Mouse (Mus musculus): Measurements from ENCODE around the gene Rab3ip. TPM values are rescaled to one million over a fixed set of nuclear protein-coding genes. Genes with fewer than 3 reads are reported as not detected.

Gene Rab3ip
- total RNA-seq, 1 experiment = 51.9 TPM

DNA sequence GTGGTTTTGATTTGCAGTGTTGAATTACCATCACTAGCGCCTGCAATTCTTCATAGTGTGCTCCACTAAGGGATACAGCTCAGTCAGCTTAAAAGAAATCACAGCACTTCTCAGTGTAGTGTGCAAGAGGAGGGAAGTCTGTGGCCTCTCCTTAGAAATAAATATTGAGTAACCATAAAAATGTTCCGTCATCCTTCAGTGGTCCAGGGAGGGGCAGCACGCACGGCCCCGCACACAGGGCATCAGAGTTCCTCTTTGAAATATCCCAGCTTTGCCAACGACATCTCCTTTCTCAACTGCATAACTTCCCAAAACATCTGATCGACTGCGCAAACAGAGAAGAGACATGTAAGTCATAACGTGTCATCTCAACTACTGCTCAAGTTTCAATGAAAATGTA, 43.8 kb downstream of the Rab3ip start:
- DNase-seq (ENCODE audit: low read depth, low spot score) = no peak
- no peak overlapping the region for H3K9ac ChIP-seq (ENCODE audit: insufficient read depth, low read depth, low read length, poor library complexity, severe bottlenecking)
- in situ Hi-C loops (cut with MboI; ENCODE audit: low sequenced_read_pairs in 2 of 2, unreplicated experiment in 2 of 2) = no loop called here
- H3K4me3 ChIP-seq (ENCODE audit: insufficient read depth in 1 of 2, low read depth in 1 of 2, low read length in 2 of 2, poor library complexity in 1 of 2, severe bottlenecking in 1 of 2) = no peak overlapping the region
- no peaks in the 10 kb centered on the region for H3K9me3 ChIP-seq (ENCODE audit: control insufficient read depth, insufficient read depth, low read depth, low read length)
- TF ChIP-seq MAFK (IDR thresholded peaks at IDR 0.05; ENCODE audit: insufficient read depth, low read depth, low read length) (no peak), CHD2 (IDR thresholded peaks at IDR 0.05; ENCODE audit: low read depth, low read length) (no peak), ZC3H11A (IDR thresholded peaks at IDR 0.05; ENCODE audit: borderline replicate concordance, low read depth, low read length) (no peak), ZNF384 (IDR thresholded peaks at IDR 0.05; ENCODE audit: low read depth, low read length) (no peak)
- peaks cover 39% of the 10 kb centered on the region for H3K36me3 ChIP-seq (ENCODE audit: control insufficient read depth, insufficient read depth, low read length, poor library complexity, severe bottlenecking)
- no peaks in the 10 kb centered on the region; a peak in 1 of 4 replicates for H3K4me1 ChIP-seq (ENCODE audit: control insufficient read depth in 2 of 2, insufficient read depth in 2 of 2, low read length in 2 of 2, poor library complexity in 1 of 2)
- H3K27ac ChIP-seq (ENCODE audit: insufficient read depth, low read depth, low read length, poor library complexity, severe bottlenecking) = no peak overlapping the region

DNA sequence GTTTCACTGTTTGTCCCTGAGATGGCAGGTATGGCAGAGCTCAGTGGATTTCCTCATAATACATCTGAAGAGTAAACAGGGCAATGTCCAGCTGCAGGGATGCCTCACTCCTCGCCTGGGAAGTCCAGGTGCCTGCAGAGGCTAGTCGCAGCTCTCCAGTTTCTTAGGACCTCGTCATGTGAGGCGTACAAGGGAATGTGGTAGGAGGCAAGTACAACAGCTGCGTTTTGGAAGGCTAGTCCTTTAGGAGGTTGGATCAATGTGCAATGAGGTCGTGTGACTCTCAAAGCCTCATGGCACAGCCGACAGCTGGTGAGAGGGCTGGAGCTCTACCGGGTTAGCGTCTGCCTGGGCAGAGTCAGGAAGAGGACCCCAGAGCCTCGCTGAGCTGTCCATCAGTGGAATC, 46.1 kb downstream of the Rab3ip start:
- in situ Hi-C loops (cut with MboI; ENCODE audit: low sequenced_read_pairs in 2 of 2, unreplicated experiment in 2 of 2) = no loop called here
- no peak overlapping the region for H3K27ac ChIP-seq (ENCODE audit: insufficient read depth, low read depth, low read length, poor library complexity, severe bottlenecking)
- TF ChIP-seq ZC3H11A (IDR thresholded peaks at IDR 0.05; ENCODE audit: borderline replicate concordance, low read depth, low read length) = no peak
- no peak for TF ChIP-seq HCFC1 (IDR thresholded peaks at IDR 0.05; ENCODE audit: borderline replicate concordance, insufficient read depth, low read length)
- H3K36me3 ChIP-seq (ENCODE audit: control insufficient read depth, insufficient read depth, low read length, poor library complexity, severe bottlenecking) = peaks cover 26% of the 10 kb centered on the region
- no peak for DNase-seq (ENCODE audit: low read depth, low spot score)
- no peak overlapping the region for H3K4me3 ChIP-seq (ENCODE audit: insufficient read depth in 1 of 2, low read depth in 1 of 2, low read length in 2 of 2, poor library complexity in 1 of 2, severe bottlenecking in 1 of 2)
- H3K9ac ChIP-seq (ENCODE audit: insufficient read depth, low read depth, low read length, poor library complexity, severe bottlenecking) = no peak overlapping the region
- no peaks in the 10 kb centered on the region for H3K9me3 ChIP-seq (ENCODE audit: control insufficient read depth, insufficient read depth, low read depth, low read length)
- no peaks in the 10 kb centered on the region; a peak in 1 of 4 replicates for H3K4me1 ChIP-seq (ENCODE audit: control insufficient read depth in 2 of 2, insufficient read depth in 2 of 2, low read length in 2 of 2, poor library complexity in 1 of 2)

DNA sequence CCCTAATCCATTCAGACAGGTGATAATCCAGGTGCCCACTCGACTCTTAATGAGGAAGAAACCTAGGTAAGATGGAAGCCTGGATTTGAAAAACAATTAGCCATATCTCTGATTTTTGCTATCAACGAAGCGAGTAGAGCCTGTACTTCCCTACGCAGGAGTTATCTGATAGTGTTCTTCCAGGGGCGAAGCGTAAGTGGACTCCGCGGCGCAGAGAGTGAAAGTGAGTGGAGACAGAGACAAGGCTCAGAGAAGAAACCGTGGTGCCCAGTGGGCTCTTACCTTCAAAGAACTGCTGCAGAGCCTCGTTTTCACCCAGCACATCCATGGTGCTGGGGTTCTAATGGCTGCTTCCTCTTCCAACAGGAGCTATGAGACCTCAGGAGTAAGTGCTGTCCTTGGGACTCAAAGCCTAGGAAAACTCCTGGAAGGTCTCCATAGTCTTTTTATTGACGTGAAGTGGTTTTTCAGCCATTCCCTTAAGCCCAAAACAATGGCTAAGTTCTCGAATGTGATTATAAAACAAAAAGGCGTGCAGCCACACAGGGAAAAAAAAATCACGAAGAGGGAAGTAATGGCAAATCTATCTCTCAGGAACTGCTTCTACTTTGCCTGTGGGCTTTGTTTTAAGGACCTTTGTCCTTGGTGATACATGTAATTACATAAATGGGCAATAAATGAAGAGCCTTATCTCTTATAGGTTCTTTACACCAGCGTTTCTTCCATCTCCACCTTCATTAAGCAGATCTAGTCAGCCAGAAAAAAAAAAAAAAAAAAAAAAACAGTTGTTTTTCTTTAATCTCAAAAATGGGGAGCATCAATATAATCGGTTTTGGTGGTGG, 54.0 kb downstream of the Rab3ip start, which contains the start of gene Myrfl:
Gene Myrfl, minus strand, starts transcription at position 584 of the 842 bp plus-strand sequence.
- Histone ChIP-seq H3K9me3 (ENCODE audit: control insufficient read depth, insufficient read depth, low read depth, low read length) (no peaks in the 10 kb centered on the region), H3K4me1 (ENCODE audit: control insufficient read depth in 2 of 2, insufficient read depth in 2 of 2, low read length in 2 of 2, poor library complexity in 1 of 2) (no peaks in the 10 kb centered on the region), H3K27ac (ENCODE audit: insufficient read depth, low read depth, low read length, poor library complexity, severe bottlenecking) (no peak within 1 kb of the TSS), H3K9ac (ENCODE audit: insufficient read depth, low read depth, low read length, poor library complexity, severe bottlenecking) (no peak within 1 kb of the TSS), H3K36me3 (ENCODE audit: control insufficient read depth, insufficient read depth, low read length, poor library complexity, severe bottlenecking) (no peaks in the 10 kb centered on the region), H3K4me3 (ENCODE audit: insufficient read depth in 1 of 2, low read depth in 1 of 2, low read length in 2 of 2, poor library complexity in 1 of 2, severe bottlenecking in 1 of 2) (no peak within 1 kb of the TSS)
- TF ChIP-seq HCFC1 (IDR thresholded peaks at IDR 0.05; ENCODE audit: borderline replicate concordance, insufficient read depth, low read length) (no peak), MAFK (IDR thresholded peaks at IDR 0.05; ENCODE audit: insufficient read depth, low read depth, low read length) (no peak)
- in situ Hi-C loops (cut with MboI; ENCODE audit: low sequenced_read_pairs in 2 of 2, unreplicated experiment in 2 of 2) = no loop called here
- no peak for DNase-seq (ENCODE audit: low read depth, low spot score)

DNA sequence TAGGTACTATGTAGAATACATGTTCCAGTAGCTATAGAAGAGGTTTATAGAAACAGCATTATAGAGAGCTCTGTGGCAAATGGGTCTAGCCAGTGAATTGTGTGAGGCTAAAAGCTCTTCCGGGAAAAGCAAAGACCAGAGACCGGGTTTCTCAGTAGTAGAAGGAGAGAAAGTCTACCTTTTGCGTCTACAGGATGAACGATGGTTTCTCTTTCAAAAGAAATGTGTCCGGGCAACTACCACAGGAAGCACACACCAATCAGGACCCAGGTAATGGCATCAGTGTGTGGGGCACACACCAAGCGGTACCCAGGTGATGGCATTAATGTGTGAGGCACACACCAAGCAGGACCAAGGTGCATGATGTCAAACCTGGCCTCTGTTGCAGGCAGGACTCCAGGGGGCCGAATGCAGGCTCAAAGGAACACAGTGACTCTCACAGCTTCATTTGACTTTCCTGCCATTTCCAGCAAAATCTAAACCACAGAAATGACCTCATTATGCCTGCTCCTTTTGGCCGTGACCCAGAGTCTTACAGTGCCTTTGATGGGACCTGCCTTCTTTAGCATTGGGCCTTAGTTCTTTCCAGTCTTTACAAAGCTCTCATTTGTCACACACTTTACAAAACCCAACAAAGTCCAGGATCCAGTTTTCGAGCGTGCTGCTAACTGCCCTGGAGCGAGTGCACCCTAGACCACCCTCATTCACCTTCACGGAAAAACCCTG, 55.3 kb downstream of the Rab3ip start:
- Histone ChIP-seq H3K9me3 (ENCODE audit: control insufficient read depth, insufficient read depth, low read depth, low read length) (no peaks in the 10 kb centered on the region), H3K27ac (ENCODE audit: insufficient read depth, low read depth, low read length, poor library complexity, severe bottlenecking) (no peak overlapping the region), H3K36me3 (ENCODE audit: control insufficient read depth, insufficient read depth, low read length, poor library complexity, severe bottlenecking) (no peaks in the 10 kb centered on the region), H3K9ac (ENCODE audit: insufficient read depth, low read depth, low read length, poor library complexity, severe bottlenecking) (no peak overlapping the region), H3K4me1 (ENCODE audit: control insufficient read depth in 2 of 2, insufficient read depth in 2 of 2, low read length in 2 of 2, poor library complexity in 1 of 2) (no peaks in the 10 kb centered on the region), H3K4me3 (ENCODE audit: insufficient read depth in 1 of 2, low read depth in 1 of 2, low read length in 2 of 2, poor library complexity in 1 of 2, severe bottlenecking in 1 of 2) (no peak overlapping the region)
- in situ Hi-C loops (cut with MboI; ENCODE audit: low sequenced_read_pairs in 2 of 2, unreplicated experiment in 2 of 2) = no loop called here
- TF ChIP-seq MAFK (IDR thresholded peaks at IDR 0.05; ENCODE audit: insufficient read depth, low read depth, low read length) (no peak), CHD2 (IDR thresholded peaks at IDR 0.05; ENCODE audit: low read depth, low read length) (no peak), HCFC1 (IDR thresholded peaks at IDR 0.05; ENCODE audit: borderline replicate concordance, insufficient read depth, low read length) (no peak), ZC3H11A (IDR thresholded peaks at IDR 0.05; ENCODE audit: borderline replicate concordance, low read depth, low read length) (no peak), ZNF384 (IDR thresholded peaks at IDR 0.05; ENCODE audit: low read depth, low read length) (no peak)
- no peak for DNase-seq (ENCODE audit: low read depth, low spot score)

Data from ES-E14 (cell line).